Comparison of ENCODE assay signal across 10 mouse cellular contexts in the genomic region with DNA sequence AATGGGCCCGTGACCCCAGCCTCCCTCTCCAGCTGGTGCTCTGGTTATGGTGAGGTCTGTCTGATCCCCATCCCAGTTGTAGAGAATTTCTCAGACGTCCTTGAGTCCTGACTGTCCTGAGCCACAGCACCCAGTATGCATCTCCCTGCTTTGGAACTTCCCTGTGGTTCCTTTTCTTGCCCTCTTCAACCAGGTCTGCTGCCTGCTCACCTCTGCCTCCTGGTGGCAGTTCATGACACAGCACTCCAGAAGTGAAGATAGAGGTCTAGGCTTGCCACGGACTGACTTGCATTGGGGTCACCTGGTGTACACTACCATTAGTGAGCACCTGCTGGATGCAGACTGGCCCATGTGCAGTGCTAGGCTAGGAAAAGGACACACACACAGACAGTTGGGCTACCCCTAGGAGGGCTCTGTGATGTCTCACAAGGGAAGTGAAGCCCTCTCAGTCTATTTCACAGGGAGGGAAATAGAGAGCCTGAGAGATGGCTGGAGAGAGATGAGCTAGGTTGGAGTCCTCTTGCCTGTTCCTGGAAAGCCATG. TPM values are rescaled to one million over a fixed set of nuclear protein-coding genes. Genes with fewer than 3 reads are reported as not detected.
A peak's percentile ranks its signal among the peaks of the same experiment; 100 is the strongest.
DNase-seq lines count a peak whose midpoint lies in the region; ATAC-seq and TF ChIP-seq lines count a peak whose summit lies in the region.
"Had no signal": no experiment of that assay in that cellular context is flagged by ENCODE, and none has a peak within 500 bp of the region (broad histone marks: within the 10 kb centered on the region; RNA-seq: fewer than 3 reads in every experiment).

No protein-coding gene starts in this region.

- no peak for TF ChIP-seq POLR2A in liver, adult 2 months (IDR thresholded peaks at IDR 0.05; ENCODE audit: extremely low read depth, insufficient read depth, low read length)

- H3K27me3 ChIP-seq in liver, adult 2 months (ENCODE audit: control insufficient read depth, insufficient read depth, low read length): no peaks in the 10 kb centered on the region

- 43% methylated on average over 3 of the region's 3 CpGs for WGBS in liver, adult 2 months

- peak; percentile 91 for ATAC-seq in granulocyte monocyte progenitor cell, adult 5-6 weeks (replicated peaks; ENCODE audit: poor library complexity, severe bottlenecking)

- TF ChIP-seq CTCF in left cerebral cortex, adult 2 months (IDR thresholded peaks at IDR 0.05): peak; percentile 77
- TF ChIP-seq CTCF in liver, adult 2 months (IDR thresholded peaks at IDR 0.05; ENCODE audit: low read depth, low read length): peak; percentile 91

- no peaks in the 10 kb centered on the region for H3K36me3 ChIP-seq in liver, adult 2 months (ENCODE audit: control insufficient read depth, insufficient read depth, low read length)

- no peaks in the 10 kb centered on the region for H3K79me2 ChIP-seq in liver, adult 2 months (ENCODE audit: control insufficient read depth, insufficient read depth, low read length)

- no peaks in the 10 kb centered on the region for H3K4me1 ChIP-seq in liver, adult 2 months (ENCODE audit: control insufficient read depth, insufficient read depth, low read length)
- H3K4me1 ChIP-seq: megakaryocyte, embryonic 14.5 days had no signal

- H3K4me3 ChIP-seq in left cerebral cortex, adult 2 months: no peak overlapping the region
- no peak overlapping the region for H3K4me3 ChIP-seq in liver, adult 2 months (ENCODE audit: insufficient read depth, low read depth, low read length)

- H3K9ac ChIP-seq in liver, adult 2 months (ENCODE audit: low read depth, low read length): no peak overlapping the region

- no peak overlapping the region for H3K27ac ChIP-seq in left cerebral cortex, adult 2 months
- no peak overlapping the region for H3K27ac ChIP-seq in liver, adult 2 months (replicated peaks; ENCODE audit: insufficient read depth, low read depth, low read length)

- peak; percentile 25 to 47 for DNase-seq in left cerebral cortex, adult 2 months (ENCODE audit: extremely low spot score in 1 of 2, low spot score in 2 of 2)
- DNase-seq in left cerebral cortex, adult 11 months (ENCODE audit: low spot score): no peak
- peak; percentile 82 for DNase-seq in ZHBTc4 (ENCODE audit: low read depth, low spot score)
- peak; percentile 69 for DNase-seq in cerebellum, adult 9-11 months
- DNase-seq in liver, adult 2 months (ENCODE audit: extremely low read depth, low read depth, low spot score): peak; percentile 17
- peak; percentile 54 for DNase-seq in ovary, postnatal 14 days (ENCODE audit: low spot score)
- DNase-seq in yolk sac, embryonic 10.5 days (ENCODE audit: low spot score): peak; percentile 13

- intact Hi-C loops in left cerebral cortex, adult 2 months (cut with DNase I): loop anchor here (2.0 to 5.0 kb wide), 3 partner anchors 78 to 263 kb away; no protein-coding TSS in a partner anchor

RNA-seq across cellular contexts. Expression of a gene that starts 8.1 kb away (rescaled TPM):
- not detected for total RNA-seq in left cerebral cortex, adult 2 months (2021)
- total RNA-seq in granulocyte monocyte progenitor cell, adult 5-6 weeks (2014; fragmentation: Nextera tagmentation): not detected in 2 replicates
- total RNA-seq in granulocyte monocyte progenitor cell, adult 5-6 weeks (2017): not detected in 2 replicates
- not detected in 2 replicates for total RNA-seq in liver, adult 2 months (2014; rRNA removed)
- not detected in 2 replicates for polyA plus RNA-seq in liver, adult 2 months (2012; rRNA removed)

RNA-seq across cellular contexts. Expression of a gene that starts 11.9 kb away (rescaled TPM):
- not detected for total RNA-seq in left cerebral cortex, adult 2 months (2021)
- total RNA-seq in granulocyte monocyte progenitor cell, adult 5-6 weeks (2014; fragmentation: Nextera tagmentation): 1.4 TPM in 1 of 2 replicates, not detected in the other
- not detected in 2 replicates for total RNA-seq in granulocyte monocyte progenitor cell, adult 5-6 weeks (2017)
- total RNA-seq in liver, adult 2 months (2014; rRNA removed): not detected in 2 replicates
- not detected in 2 replicates for polyA plus RNA-seq in liver, adult 2 months (2012; rRNA removed)

RNA-seq across cellular contexts. Expression of a gene that starts 29.8 kb away (rescaled TPM):
- not detected for total RNA-seq in left cerebral cortex, adult 2 months (2021)
- not detected in 2 replicates for total RNA-seq in granulocyte monocyte progenitor cell, adult 5-6 weeks (2014; fragmentation: Nextera tagmentation)
- not detected in 2 replicates for total RNA-seq in granulocyte monocyte progenitor cell, adult 5-6 weeks (2017)
- not detected in 2 replicates for total RNA-seq in liver, adult 2 months (2014; rRNA removed)
- not detected in 2 replicates for polyA plus RNA-seq in liver, adult 2 months (2012; rRNA removed)

RNA-seq across cellular contexts. Expression of a gene that starts 44.8 kb away (rescaled TPM):
- total RNA-seq in left cerebral cortex, adult 2 months (2021): not detected
- total RNA-seq in granulocyte monocyte progenitor cell, adult 5-6 weeks (2014; fragmentation: Nextera tagmentation): not detected in 2 replicates
- not detected in 2 replicates for total RNA-seq in granulocyte monocyte progenitor cell, adult 5-6 weeks (2017)
- total RNA-seq in liver, adult 2 months (2014; rRNA removed): not detected in 2 replicates
- polyA plus RNA-seq in liver, adult 2 months (2012; rRNA removed): not detected in 2 replicates
- polyA plus RNA-seq: frontal cortex, adult 2 months had no signal

RNA-seq across cellular contexts. Expression of a gene that starts 55.1 kb away (rescaled TPM):
- not detected for total RNA-seq in left cerebral cortex, adult 2 months (2021)
- total RNA-seq in granulocyte monocyte progenitor cell, adult 5-6 weeks (2014; fragmentation: Nextera tagmentation): not detected in 2 replicates
- total RNA-seq in granulocyte monocyte progenitor cell, adult 5-6 weeks (2017): not detected in 2 replicates
- total RNA-seq in liver, adult 2 months (2014; rRNA removed): not detected in 2 replicates
- polyA plus RNA-seq in liver, adult 2 months (2012; rRNA removed): not detected in 2 replicates
